In genomic region chr14:56284356-56285325, GRCm38 (mm10) we compare ENCODE assay signal across 1 mouse cellular context.
A peak's percentile ranks its signal among the peaks of the same experiment; 100 is the strongest.
TF ChIP-seq lines count a peak whose summit lies in the region.

No protein-coding gene starts in this region.

TF ChIP-seq in CH12.LX, 34 proteins besides CTCF, POLR2A, EP300 and RAD21 (continued from another document):
- TF ChIP-seq CHD2 (IDR thresholded peaks at IDR 0.05; ENCODE audit: low read length) (no peak), ELF1 (IDR thresholded peaks at IDR 0.05; ENCODE audit: low read depth, low read length) (no peak), ZC3H11A (IDR thresholded peaks at IDR 0.05; ENCODE audit: low read depth, low read length) (no peak), JUN (IDR thresholded peaks at IDR 0.05; ENCODE audit: insufficient read depth, low read depth, low read length) (no peak), TBP (conservative IDR thresholded peaks at IDR 0.05; ENCODE audit: low read depth, low read length) (peak; percentile 88), ZMIZ1 (IDR thresholded peaks at IDR 0.05; ENCODE audit: low read depth, low read length) (peak; percentile 98), JUND (conservative IDR thresholded peaks at IDR 0.05; ENCODE audit: low read depth, low read length) (no peak), USF1 (IDR thresholded peaks at IDR 0.05; ENCODE audit: low read depth, low read length) (no peak), USF2 (conservative IDR thresholded peaks at IDR 0.05; ENCODE audit: low read depth, low read length) (no peak)
TF ChIP-seq in CH12.LX: peak in this region for 3.
